In genomic region chr13:81232839-81233238, GRCm38 (mm10) we compare ENCODE assay signal across 8 mouse cellular contexts.
DNase-seq lines count a peak whose midpoint lies in the region; ATAC-seq lines count a peak whose summit lies in the region.
"Had no signal": no experiment of that assay in that cellular context is flagged by ENCODE, and none has a peak within 500 bp of the region (broad histone marks: within the 10 kb centered on the region; RNA-seq: fewer than 3 reads in every experiment).

No protein-coding gene starts in this region.

- no peaks in the 10 kb centered on the region for H3K9me3 ChIP-seq in liver, embryonic 16.5 days (replicated peaks; ENCODE audit: control insufficient read depth, low read length)
- no peaks in the 10 kb centered on the region for H3K9me3 ChIP-seq in liver, embryonic 12.5 days (replicated peaks)
- H3K9me3 ChIP-seq in kidney, embryonic 16.5 days (ENCODE audit: low read length): no peaks in the 10 kb centered on the region

- no peak overlapping the region for H3K4me2 ChIP-seq in liver, embryonic 16.5 days (ENCODE audit: low read depth, low read length)
- no peak overlapping the region for H3K4me2 ChIP-seq in liver, embryonic 12.5 days
- H3K4me2 ChIP-seq in kidney, embryonic 16.5 days (replicated peaks; ENCODE audit: low read depth, low read length): no peak overlapping the region

- peak; percentile 66 for DNase-seq in adrenal gland, postnatal 14 days
- DNase-seq in skeletal muscle tissue, adult 2 months (ENCODE audit: low read depth, low spot score): peak; percentile 32
- DNase-seq in cerebellum, adult 9-11 months: no peak
- DNase-seq in spleen, postnatal 14 days (ENCODE audit: low spot score in 2 of 2): no peak

- no peaks in the 10 kb centered on the region for H3K27me3 ChIP-seq in liver, embryonic 16.5 days (ENCODE audit: control insufficient read depth, insufficient read depth, low read depth, low read length)
- H3K27me3 ChIP-seq in liver, embryonic 12.5 days (replicated peaks): no peaks in the 10 kb centered on the region
- no peaks in the 10 kb centered on the region for H3K27me3 ChIP-seq in kidney, embryonic 16.5 days (ENCODE audit: insufficient read depth, low read length)

- ATAC-seq in liver, embryonic 16.5 days (ENCODE audit: low read depth): peak; percentile 78
- no peak for ATAC-seq in liver, embryonic 12.5 days
- peak; percentile 95 for ATAC-seq in kidney, embryonic 16.5 days (ENCODE audit: low FRiP score, low TSS enrichment)
- ATAC-seq: midbrain, embryonic 16.5 days had no signal

- no peak overlapping the region for H3K4me3 ChIP-seq in liver, embryonic 16.5 days (ENCODE audit: low read depth, low read length)
- H3K4me3 ChIP-seq in liver, embryonic 12.5 days: no peak overlapping the region
- no peak overlapping the region for H3K4me3 ChIP-seq in kidney, embryonic 16.5 days (ENCODE audit: low read length)

- no peak overlapping the region for H3K27ac ChIP-seq in liver, embryonic 16.5 days (ENCODE audit: low read length)
- H3K27ac ChIP-seq in liver, embryonic 12.5 days: no peak overlapping the region
- no peak overlapping the region for H3K27ac ChIP-seq in kidney, embryonic 16.5 days (ENCODE audit: low read length)

- no peak overlapping the region for H3K9ac ChIP-seq in liver, embryonic 16.5 days (ENCODE audit: low read depth, low read length)
- H3K9ac ChIP-seq in liver, embryonic 12.5 days: no peak overlapping the region
- no peak overlapping the region for H3K9ac ChIP-seq in kidney, embryonic 16.5 days (replicated peaks; ENCODE audit: low read length)

- no peaks in the 10 kb centered on the region for H3K4me1 ChIP-seq in liver, embryonic 16.5 days (ENCODE audit: control insufficient read depth, low read depth, low read length)
- no peaks in the 10 kb centered on the region for H3K4me1 ChIP-seq in liver, embryonic 12.5 days
- H3K4me1 ChIP-seq in kidney, embryonic 16.5 days (ENCODE audit: insufficient read depth, low read length): peaks cover 3% of the 10 kb centered on the region

- H3K36me3 ChIP-seq in liver, embryonic 16.5 days (ENCODE audit: control insufficient read depth, insufficient read depth): no peaks in the 10 kb centered on the region
- H3K36me3 ChIP-seq in liver, embryonic 12.5 days: no peaks in the 10 kb centered on the region
- H3K36me3 ChIP-seq in kidney, embryonic 16.5 days (ENCODE audit: insufficient read depth, low read length): no peaks in the 10 kb centered on the region

Comparison
In these comparisons a context has a peak if more than half of its experiments do, and no peak if none do; other contexts are left out.
1. DNase-seq: peak in adrenal gland, postnatal 14 days (single experiment) and skeletal muscle tissue, adult 2 months (single experiment); none in cerebellum, adult 9-11 months (single experiment) and spleen, postnatal 14 days (0 of 2).